Mouse (Mus musculus) embryonic fibroblast, embryonic 13.5 days (primary cell): ENCODE results near the gene Hoxd10. TPM values are rescaled to one million over a fixed set of nuclear protein-coding genes. Genes with fewer than 3 reads are reported as not detected.

Experiments used
- H3K27ac ChIP-seq: 2 replicates; pipeline ENCODE4 v1.5.1; 2012; ENCODE audit warnings: low read length, control low read depth, inconsistent platforms; ENCODE audit not compliant: insufficient read depth
- H3K4me1 ChIP-seq: 2 replicates; pipeline ENCODE4 v1.6.1; 2011; ENCODE audit warnings: low read length; ENCODE audit not compliant: control insufficient read depth, insufficient read depth
- H3K4me3 ChIP-seq: 2 replicates; pipeline ENCODE4 v1.5.1; 2011; ENCODE audit warnings: mild to moderate bottlenecking, control low read depth, low read length; ENCODE audit not compliant: insufficient read depth
- CTCF ChIP-seq: IDR thresholded peaks from 2 replicates; pipeline ENCODE4 v1.5.1; 2011; ENCODE audit warnings: mild to moderate bottlenecking, control low read depth, low read length, moderate library complexity, borderline replicate concordance; ENCODE audit not compliant: insufficient read depth
- POLR2A ChIP-seq: IDR thresholded peaks from 2 replicates; pipeline ENCODE4 v1.6.1; 2011; ENCODE audit warnings: low read depth, mild to moderate bottlenecking, control low read depth, low read length, moderate library complexity
- polyA plus RNA-seq: library from polyadenylated mRNA; stranded (reverse); fragments of >200 nt; gene quantifications from 2 replicates; pipeline ENCODE4 v1.2.4, GENCODE M21; 2011; ENCODE audit warnings: low read depth; ENCODE audit not compliant: missing spikeins, insufficient read length

Gene Hoxd10
- polyA plus RNA-seq, 1 experiment = 3.7 TPM

DNA sequence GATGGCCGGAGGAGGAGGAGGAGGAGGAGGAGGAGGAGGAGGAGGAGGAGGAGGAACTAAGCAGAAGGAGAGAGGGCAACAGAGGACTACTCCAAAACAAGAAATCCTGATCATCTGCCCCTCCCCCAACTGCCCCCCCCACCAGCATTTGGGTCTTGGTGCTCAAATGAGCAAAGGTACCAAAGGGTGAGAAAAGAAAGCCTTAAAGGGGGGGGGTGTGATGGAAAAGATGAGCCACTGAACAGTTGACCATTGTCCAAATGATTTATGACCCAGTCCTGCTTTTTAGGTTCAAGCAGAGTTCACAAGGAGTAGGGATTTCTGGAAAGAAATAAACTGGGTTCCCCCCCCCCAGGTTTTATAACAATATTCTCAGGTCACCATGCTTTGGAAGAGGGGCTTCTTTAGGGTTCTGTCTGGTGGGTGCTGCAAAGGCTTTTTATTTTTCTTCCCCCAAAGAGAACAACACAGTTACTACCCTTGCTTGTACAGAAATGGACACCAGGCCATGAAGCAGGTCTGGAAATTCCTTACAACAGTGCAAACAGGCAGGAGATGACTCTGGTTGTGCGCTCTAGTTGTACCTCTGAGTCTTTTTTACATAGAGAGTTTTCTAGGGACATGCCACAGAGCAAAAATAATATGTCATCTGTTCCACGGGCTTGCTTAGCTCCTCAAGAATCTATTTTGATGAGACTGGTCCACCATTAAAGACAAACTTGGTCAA, 49.7 kb downstream of the Hoxd10 start:
- TF ChIP-seq CTCF (no peak), POLR2A (no peak)
- Histone ChIP-seq H3K4me1 (no peaks in the 10 kb centered on the region), H3K4me3 (no peak overlapping the region), H3K27ac (no peak overlapping the region)

DNA sequence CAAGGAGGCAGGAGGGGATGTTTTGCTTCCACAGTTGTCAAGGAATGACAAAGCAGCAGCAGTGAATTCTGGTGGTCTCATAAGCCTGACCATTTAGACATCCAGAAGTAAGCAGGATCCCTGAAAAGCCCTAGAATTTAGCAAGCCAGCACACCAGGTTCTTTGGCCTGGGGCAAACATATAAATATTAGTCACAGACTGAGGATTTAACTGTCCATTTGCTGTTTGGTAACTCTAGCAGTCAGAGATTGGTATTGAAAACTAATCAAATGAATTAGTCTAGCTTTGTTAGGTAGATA, 50.2 kb downstream of the Hoxd10 start:
- no peak overlapping the region for H3K27ac ChIP-seq
- TF ChIP-seq CTCF = no peak
- no peak for TF ChIP-seq POLR2A
- no peak overlapping the region for H3K4me3 ChIP-seq
- H3K4me1 ChIP-seq = no peaks in the 10 kb centered on the region

Other genes with a start within 250 kb of the Hoxd10 start
- 29.4 and 46.3 TPM in 2 replicates for gene Lnpk, start 112.5 kb upstream of the Hoxd10 start, polyA plus RNA-seq
- gene Evx2, start 32.4 kb upstream of the Hoxd10 start, polyA plus RNA-seq = 0.35 and 0.74 TPM in 2 replicates
- gene Hoxd13, start 23.6 kb upstream of the Hoxd10 start, polyA plus RNA-seq = 17.0 and 20.1 TPM in 2 replicates
- gene Hoxd12, start 16.9 kb upstream of the Hoxd10 start, polyA plus RNA-seq = 2.3 and 3.7 TPM in 2 replicates
- 2.8 and 3.8 TPM in 2 replicates for gene Hoxd11, start 12.4 kb upstream of the Hoxd10 start, polyA plus RNA-seq
- 2.1 and 3.5 TPM in 2 replicates for gene Hoxd9, start 5.8 kb downstream of the Hoxd10 start, polyA plus RNA-seq
- gene Hoxd8, start 12.7 kb downstream of the Hoxd10 start, polyA plus RNA-seq = 9.9 and 16.5 TPM in 2 replicates
- 2.7 and 3.3 TPM in 2 replicates for gene Hoxd3, start 20.0 kb downstream of the Hoxd10 start, polyA plus RNA-seq
- gene Hoxd4, start 20.0 kb downstream of the Hoxd10 start, polyA plus RNA-seq = 4.1 and 6.7 TPM in 2 replicates
- 0.70 and 1.4 TPM in 2 replicates for gene Gm28230, start 34.8 kb downstream of the Hoxd10 start, polyA plus RNA-seq
- 0.46 TPM in 1 of 2 replicates, not detected in the other for gene Hoxd1, start 71.1 kb downstream of the Hoxd10 start, polyA plus RNA-seq
- 79.5 and 91.0 TPM in 2 replicates for gene Mtx2, start 133.9 kb downstream of the Hoxd10 start, polyA plus RNA-seq